Mouse (Mus musculus): Measurements from ENCODE around the gene Olfr1306. TPM values are rescaled to one million over a fixed set of nuclear protein-coding genes. Genes with fewer than 3 reads are reported as not detected.

Gene Olfr1306
- total RNA-seq (2023) = not detected

GRCm38 (mm10) chr2:111916171-111916570 lies at the start of gene Olfr1306:
TSS of gene Olfr1306 (minus strand) at chr2:111916271.

GRCm38 (mm10) chr2:111964844-111965243 lies 48.8 kb upstream of the Olfr1306 start, which contains the start of gene Olfr1308:
TSS of gene Olfr1308 (minus strand) at chr2:111964944.

GRCm38 (mm10) chr2:111949340-111949739 lies 33.3 kb upstream of the Olfr1306 start, which contains the start of gene Olfr1307:
TSS of gene Olfr1307 (minus strand) at chr2:111949440.

GRCm38 (mm10) chr2:111877049-111877448 lies 39.0 kb downstream of the Olfr1306 start, which contains the start of gene Olfr1305:
TSS of gene Olfr1305 (minus strand) at chr2:111877149.

Other genes with a start within 250 kb of the Olfr1306 start
- gene Olfr1301, start 165.3 kb downstream of the Olfr1306 start, total RNA-seq (2023) = not detected
- not detected for gene Olfr1302, start 138.8 kb downstream of the Olfr1306 start, total RNA-seq (2023)
- gene Olfr1303, start 95.9 kb downstream of the Olfr1306 start, total RNA-seq (2023) = not detected
- gene Olfr1305, start 39.1 kb downstream of the Olfr1306 start, total RNA-seq (2023) = not detected
- gene Olfr1307, start 33.2 kb upstream of the Olfr1306 start, total RNA-seq (2023) = under 1 TPM; 0.06 to 0.08 TPM
- gene Olfr1308, start 48.7 kb upstream of the Olfr1306 start, total RNA-seq (2023) = not detected
- gene Olfr1309, start 74.0 kb upstream of the Olfr1306 start, total RNA-seq (2023) = not detected
- not detected for gene Olfr1310, start 96.4 kb upstream of the Olfr1306 start, total RNA-seq (2023)
- gene Olfr1311, start 108.1 kb upstream of the Olfr1306 start, total RNA-seq (2023) = not detected
- not detected for gene Olfr1312, start 134.0 kb upstream of the Olfr1306 start, total RNA-seq (2023)
- not detected for gene Olfr1313, start 161.6 kb upstream of the Olfr1306 start, total RNA-seq (2023)
- gene Olfr1314, start 180.5 kb upstream of the Olfr1306 start, total RNA-seq (2023) = not detected
- not detected for gene Olfr1315-ps1, start 199.2 kb upstream of the Olfr1306 start, total RNA-seq (2023)
- not detected for gene Olfr1316, start 218.7 kb upstream of the Olfr1306 start, total RNA-seq (2023)
- not detected for gene Olfr1317, start 224.1 kb upstream of the Olfr1306 start, total RNA-seq (2023)
- not detected for gene Olfr1318, start 237.9 kb upstream of the Olfr1306 start, total RNA-seq (2023)